Mouse (Mus musculus) C2C12 (cell line): ENCODE data around the gene Trpv4. TPM values are rescaled to one million over a fixed set of nuclear protein-coding genes. Genes with fewer than 3 reads are reported as not detected.

ENCODE experiments used
- H3K27me3 ChIP-seq: one replicate; pipeline ENCODE4 v1.6.1; 2011; ENCODE audit not compliant: control insufficient read depth, insufficient read depth, insufficient read length
- H3K36me3 ChIP-seq: one replicate; pipeline ENCODE4 v1.6.1; 2011; ENCODE audit not compliant: control insufficient read depth, insufficient read depth
- H3K4me3 ChIP-seq: one replicate; pipeline ENCODE4 v1.5.1; 2011; ENCODE audit warnings: mild to moderate bottlenecking, control low read depth; ENCODE audit not compliant: poor library complexity, insufficient read depth, severe bottlenecking
- H3K79me2 ChIP-seq: one replicate; pipeline ENCODE4 v1.6.1; 2011; ENCODE audit not compliant: control insufficient read depth, insufficient read depth
- H3K79me3 ChIP-seq: one replicate; pipeline ENCODE4 v1.6.1; 2011; ENCODE audit warnings: low read depth, control low read depth
- H3ac ChIP-seq: one replicate; pipeline ENCODE3; 2011; ENCODE audit warnings: low read depth; ENCODE audit not compliant: control insufficient read depth, insufficient read length
- CEBPB ChIP-seq: IDR thresholded peaks from one replicate; pipeline ENCODE4 v1.6.1; 2011; ENCODE audit warnings: low read depth, mild to moderate bottlenecking, control low read depth, moderate library complexity
- CTCF ChIP-seq: IDR thresholded peaks from one replicate; pipeline ENCODE4 v1.5.1; 2011; ENCODE audit not compliant: control insufficient read depth, insufficient read depth, insufficient read length
- FOSL1 ChIP-seq: IDR thresholded peaks from one replicate; pipeline ENCODE4 v1.8.0; 2011; ENCODE audit warnings: mild to moderate bottlenecking, low read length; ENCODE audit not compliant: poor library complexity, insufficient read depth, severe bottlenecking
- MAX ChIP-seq: IDR thresholded peaks from one replicate; pipeline ENCODE4 v1.6.1; 2011; ENCODE audit warnings: mild to moderate bottlenecking, control low read depth
- MYOD1 ChIP-seq: IDR thresholded peaks from one replicate; pipeline ENCODE4 v1.6.1; 2011; ENCODE audit warnings: low read depth; ENCODE audit not compliant: control insufficient read depth, insufficient read length
- MYOG ChIP-seq: IDR thresholded peaks from one replicate; pipeline ENCODE4 v1.6.1; 2011; ENCODE audit not compliant: control insufficient read depth, insufficient read length; ENCODE audit errors: extremely low read depth
- USF1 ChIP-seq: IDR thresholded peaks from one replicate; pipeline ENCODE4 v1.6.1; 2011; ENCODE audit warnings: low read depth, mild to moderate bottlenecking, control low read depth, moderate library complexity
- polyA plus RNA-seq: library from polyadenylated mRNA; unstranded; fragments of >200 nt; fragmentation: generic; extraction: Trizol; gene quantifications from one replicate; pipeline ENCODE4 v1.2.1, GENCODE M21; 2012; ENCODE audit warnings: missing spikeins

Trpv4 gene
- polyA plus RNA-seq, 1 experiment = 0.55 TPM

- no peak for TF ChIP-seq CEBPB
- TF ChIP-seq MAX = no peak
- no peak for TF ChIP-seq MYOD1
- no peak for TF ChIP-seq USF1
- no peak for TF ChIP-seq MYOG
- no peak for TF ChIP-seq CTCF
- TF ChIP-seq FOSL1 = no peak
- Histone ChIP-seq H3K79me2 (no peaks in the 10 kb centered on the region), H3K79me3 (no peaks in the 10 kb centered on the region), H3K27me3 (peaks cover 84% of the 10 kb centered on the region), H3K36me3 (no peaks in the 10 kb centered on the region), H3K4me3 (no peak overlapping the region), H3ac (no peak overlapping the region)
Measured at GRCm38 (mm10) chr5:114593949-114594348, 64.3 kb downstream of the Trpv4 start.

- TF ChIP-seq MYOG (no peak), MYOD1 (no peak), USF1 (no peak), MAX (no peak), FOSL1 (no peak), CTCF (no peak), CEBPB (no peak)
- no peak overlapping the region for H3K4me3 ChIP-seq
- no peaks in the 10 kb centered on the region for H3K36me3 ChIP-seq
- no peaks in the 10 kb centered on the region for H3K79me3 ChIP-seq
- peaks cover 80% of the 10 kb centered on the region for H3K27me3 ChIP-seq
- no peaks in the 10 kb centered on the region for H3K79me2 ChIP-seq
- H3ac ChIP-seq = no peak overlapping the region
Measured at GRCm38 (mm10) chr5:114593161-114593821, 64.9 kb downstream of the Trpv4 start.

GRCm38 (mm10) chr5:114592463-114593160 lies 65.6 kb downstream of the Trpv4 start:
- H3K36me3 ChIP-seq = no peaks in the 10 kb centered on the region
- TF ChIP-seq USF1 (no peak), CTCF (no peak), MAX (no peak), FOSL1 (no peak), MYOG (no peak), CEBPB (no peak), MYOD1 (no peak)
- H3K79me2 ChIP-seq = no peaks in the 10 kb centered on the region
- peaks cover 73% of the 10 kb centered on the region for H3K27me3 ChIP-seq
- H3ac ChIP-seq = no peak overlapping the region
- no peak overlapping the region for H3K4me3 ChIP-seq
- H3K79me3 ChIP-seq = no peaks in the 10 kb centered on the region

GRCm38 (mm10) chr5:114591151-114591561 lies 67.1 kb downstream of the Trpv4 start:
- H3K79me3 ChIP-seq = no peaks in the 10 kb centered on the region
- no peak overlapping the region for H3ac ChIP-seq
- no peaks in the 10 kb centered on the region for H3K36me3 ChIP-seq
- no peak overlapping the region for H3K4me3 ChIP-seq
- H3K27me3 ChIP-seq = peaks cover 68% of the 10 kb centered on the region
- TF ChIP-seq MAX (no peak), MYOG (no peak), MYOD1 (no peak), CTCF (no peak), CEBPB (no peak), USF1 (no peak), FOSL1 (no peak)
- H3K79me2 ChIP-seq = no peaks in the 10 kb centered on the region

- no peak overlapping the region for H3K4me3 ChIP-seq
- H3K79me2 ChIP-seq = no peaks in the 10 kb centered on the region
- H3ac ChIP-seq = no peak overlapping the region
- peaks cover 71% of the 10 kb centered on the region for H3K27me3 ChIP-seq
- TF ChIP-seq CTCF (no peak), MYOG (no peak), CEBPB (no peak), USF1 (no peak), FOSL1 (no peak), MYOD1 (no peak), MAX (no peak)
- no peaks in the 10 kb centered on the region for H3K79me3 ChIP-seq
- H3K36me3 ChIP-seq = no peaks in the 10 kb centered on the region
Measured at GRCm38 (mm10) chr5:114590043-114590913, 67.9 kb downstream of the Trpv4 start.
